Mouse (Mus musculus): ENCODE results near the gene B4galt3. TPM values are rescaled to one million over a fixed set of nuclear protein-coding genes. Genes with fewer than 3 reads are reported as not detected.

The B4galt3 gene
- total RNA-seq (2012; rRNA removed) (16.5 and 16.8 TPM in 2 replicates), polyA plus RNA-seq (2012; ENCODE audit: insufficient read depth in 1 of 2, insufficient read length in 2 of 2, low read depth in 1 of 2, low replicate concordance in 2 of 2, missing spikeins in 1 of 2) (10 to 100 TPM in 1 of 2 experiments, not detected in 1; 33.1 TPM)

GRCm38 (mm10) chr1:171269848-171270572 lies at the start of gene B4galt3:
Gene B4galt3 (plus strand): TSS chr1:171270328.
- Histone ChIP-seq H3K36me3 (ENCODE audit: control insufficient read depth in 1 of 2, insufficient read depth in 2 of 2, low read length in 2 of 2) (peaks cover 0 to 29% of the 10 kb centered on the region in 2 experiments; a peak in 2 of 4 replicates), H3K9me3 (replicated peaks; ENCODE audit: insufficient read depth, low read length) (no peaks in the 10 kb centered on the region), H3K79me2 (ENCODE audit: control insufficient read depth, insufficient read depth, low read length, poor library complexity) (no peaks in the 10 kb centered on the region; the same call in 1 of the 2 replicates), H3K27me3 (ENCODE audit: control insufficient read depth in 1 of 2, insufficient read depth in 2 of 2, low read length in 2 of 2) (no peaks in the 10 kb centered on the region), H3K4me1 (ENCODE audit: control insufficient read depth in 1 of 2, insufficient read depth in 2 of 2, low read length in 2 of 2) (peaks cover 17 to 30% of the 10 kb centered on the region in 2 experiments), H3K27ac (ENCODE audit: control insufficient read depth, low read depth, low read length) (peak within 1 kb of the TSS; percentile 53), H3K4me3 (ENCODE audit: control insufficient read depth in 1 of 2, insufficient read depth in 1 of 2, low read depth in 2 of 2, low read length in 2 of 2) (peak within 1 kb of the TSS; percentile 73 to 89), H3K9ac (ENCODE audit: control insufficient read depth, low read depth, low read length, poor library complexity, severe bottlenecking) (peak within 1 kb of the TSS; percentile 75)
- peak; percentile 94 for DNase-seq (ENCODE audit: low read depth, low spot score)
- TF ChIP-seq UBTF (IDR thresholded peaks at IDR 0.05; ENCODE audit: borderline replicate concordance, insufficient read depth, low read depth, low read length) = no peak
- TF ChIP-seq BHLHE40 (IDR thresholded peaks at IDR 0.05; ENCODE audit: borderline replicate concordance, low read depth, low read length) = no peak
- TF ChIP-seq ZMIZ1 (IDR thresholded peaks at IDR 0.05; ENCODE audit: low read depth, low read length) = peak; percentile 97
- peak; percentile 71 for TF ChIP-seq KAT2A (conservative IDR thresholded peaks at IDR 0.05; ENCODE audit: low read depth, low read length)
- TF ChIP-seq CHD1 (IDR thresholded peaks at IDR 0.05; ENCODE audit: low read depth, low read length) = no peak
- no peak for TF ChIP-seq CHD2 (IDR thresholded peaks at IDR 0.05; ENCODE audit: low read length)
- TF ChIP-seq TCF12 (IDR thresholded peaks at IDR 0.05; ENCODE audit: low read depth, low read length) = peak; percentile 80
- peak in 1 of 2 experiments; percentile 27; a peak in 1 of 4 replicates for TF ChIP-seq EP300 (IDR thresholded peaks at IDR 0.05; ENCODE audit: low read depth in 1 of 2, low read length in 2 of 2)
- peak; percentile 14; the same call in 1 of the 2 replicates for TF ChIP-seq POLR2AphosphoS5 (IDR thresholded peaks at IDR 0.05; ENCODE audit: borderline replicate concordance, low read depth, low read length)
- TF ChIP-seq ETS1 (IDR thresholded peaks at IDR 0.05; ENCODE audit: low read depth, low read length) = peak; percentile 48; the same call in 1 of the 2 replicates
- TF ChIP-seq RCOR1 (IDR thresholded peaks at IDR 0.05; ENCODE audit: low read depth, low read length) = peak; percentile 62; the same call in 1 of the 2 replicates
- TF ChIP-seq NELFE (IDR thresholded peaks at IDR 0.05; ENCODE audit: low read depth, low read length) = peak; percentile 96
- TF ChIP-seq SIN3A (IDR thresholded peaks at IDR 0.05; ENCODE audit: low read length) = peak; percentile 87
- peak; percentile 96 for TF ChIP-seq POLR2AphosphoS2 (IDR thresholded peaks at IDR 0.05; ENCODE audit: low read length)
- TF ChIP-seq POLR2A (IDR thresholded peaks at IDR 0.05; ENCODE audit: control insufficient read depth in 1 of 2, insufficient read depth in 1 of 2, low read depth in 1 of 2, low read length in 2 of 2, poor library complexity in 1 of 2) = peak; percentile 93 to 98
- TF ChIP-seq ZNF384 (IDR thresholded peaks at IDR 0.05; ENCODE audit: low read depth, low read length) = no peak
- peak; percentile 69; the same call in 1 of the 2 replicates for TF ChIP-seq MYC (IDR thresholded peaks at IDR 0.05; ENCODE audit: low read depth, low read length)
- TF ChIP-seq MYB (IDR thresholded peaks at IDR 0.05; ENCODE audit: low read depth, low read length) = no peak
- no peak for TF ChIP-seq USF2 (IDR thresholded peaks at IDR 0.05; ENCODE audit: borderline replicate concordance in 1 of 2, insufficient read depth in 1 of 2, low read depth in 1 of 2, low read length in 2 of 2)
- TF ChIP-seq TBP (IDR thresholded peaks at IDR 0.05; ENCODE audit: low read depth, low read length) = peak; percentile 78
- no peak for TF ChIP-seq GATA1 (IDR thresholded peaks at IDR 0.05; ENCODE audit: low read depth, low read length)
- peak; percentile 90 for TF ChIP-seq HCFC1 (IDR thresholded peaks at IDR 0.05; ENCODE audit: low read depth, low read length)
- peak; percentile 56; the same call in 1 of the 2 replicates for TF ChIP-seq MXI1 (IDR thresholded peaks at IDR 0.05; ENCODE audit: low read depth, low read length)
- no peak for TF ChIP-seq ZKSCAN1 (IDR thresholded peaks at IDR 0.05; ENCODE audit: low read depth, low read length)
- TF ChIP-seq ZC3H11A (IDR thresholded peaks at IDR 0.05; ENCODE audit: low read depth, low read length) = no peak
- no peak for TF ChIP-seq E2F4 (IDR thresholded peaks at IDR 0.05; ENCODE audit: borderline replicate concordance, low read depth, low read length)
- TF ChIP-seq MAFK (IDR thresholded peaks at IDR 0.05; ENCODE audit: borderline replicate concordance, low read depth, low read length) = no peak
- no peak for TF ChIP-seq TAL1 (IDR thresholded peaks at IDR 0.05; ENCODE audit: low read length)
- 0 out of 6 replicates have a peak, but pooled peaks of 1 of the 3 experiments have one; percentile 3 for TF ChIP-seq CTCF (IDR thresholded peaks at IDR 0.05 in 2 of 3, conservative IDR thresholded peaks at IDR 0.05 in 1 of 3; ENCODE audit: control insufficient read depth in 1 of 3, insufficient read depth in 1 of 3, low read depth in 2 of 3, low read length in 3 of 3, poor library complexity in 1 of 3, severe bottlenecking in 1 of 3)
- TF ChIP-seq USF1 (IDR thresholded peaks at IDR 0.05; ENCODE audit: low read depth, low read length) = peak; percentile 51; the same call in 1 of the 2 replicates
- TF ChIP-seq RAD21 (IDR thresholded peaks at IDR 0.05; ENCODE audit: low read depth, low read length) = no peak
- no peak for TF ChIP-seq JUND (IDR thresholded peaks at IDR 0.05; ENCODE audit: low read depth, low read length)
- peak; percentile 49; the same call in 1 of the 2 replicates for TF ChIP-seq MAZ (IDR thresholded peaks at IDR 0.05; ENCODE audit: low read depth, low read length)
- TF ChIP-seq MAX (IDR thresholded peaks at IDR 0.05; ENCODE audit: low read length) = peak; percentile 65
- no peak for TF ChIP-seq SMC3 (IDR thresholded peaks at IDR 0.05; ENCODE audit: low read depth, low read length)
